Mouse (Mus musculus) retina, postnatal 7 days (tissue): ENCODE data around the gene Gm4175.
"Not testable (repeated sequence)": the region's sequence is repeated elsewhere in the genome, so short reads cannot be mapped to it uniquely, and the experiment has no call there.

Source experiments
- DNase-seq: peaks from one replicate; pipeline ENCODE4 v3.0.0-alpha.2; 2012; ENCODE audit warnings: low read depth, low spot score

The Gm4175 gene

GRCm38 (mm10) chr7:21761375-21761774, at the start of gene Gm4175:
Gene Gm4175, minus strand, starts transcription at chr7:21761475.
- DNase-seq, result not testable (repeated sequence)

GRCm38 (mm10) chr7:21796628-21797027, 35.4 kb upstream of the Gm4175 start, which contains the start of gene Gm4177:
Gene Gm4177, minus strand, starts transcription at chr7:21796728.
- not testable (repeated sequence) for DNase-seq
